Mouse (Mus musculus) heart, embryonic 16.5 days (tissue): ENCODE results near the gene Ece1. TPM values are rescaled to one million over a fixed set of nuclear protein-coding genes. Genes with fewer than 3 reads are reported as not detected.

Source experiments
- ATAC-seq: fragments of 200-750 bp; cut with Nextera tagmentation; replicated peaks from 2 replicates; pipeline ENCODE4 v1.8.0; 2017; ENCODE audit warnings: moderate number of reproducible peaks; ENCODE audit not compliant: insufficient read depth, low FRiP score; ENCODE audit errors: extremely low read depth
- H3K27ac ChIP-seq: fragments of 300-500 bp; sonication (generic); 2 replicates; pipeline ENCODE4 v1.5.1; 2014; ENCODE audit warnings: mild to moderate bottlenecking, low read length, control low read depth, moderate library complexity
- H3K27me3 ChIP-seq: fragments of 300-500 bp; sonication (generic); 2 replicates; pipeline ENCODE4 v1.6.1; 2014; ENCODE audit warnings: low read length, mixed read lengths; ENCODE audit not compliant: control insufficient read depth, insufficient read depth
- H3K36me3 ChIP-seq: fragments of 300-500 bp; sonication (generic); 2 replicates; pipeline ENCODE4 v1.6.1; 2014; ENCODE audit not compliant: control insufficient read depth, insufficient read depth
- H3K4me1 ChIP-seq: fragments of 300-500 bp; sonication (generic); 2 replicates; pipeline ENCODE4 v1.6.1; 2014; ENCODE audit warnings: low read length, mixed read lengths; ENCODE audit not compliant: control insufficient read depth, insufficient read depth
- H3K4me2 ChIP-seq: fragments of 300-500 bp; sonication (generic); 2 replicates; pipeline ENCODE4 v1.6.1; 2014; ENCODE audit warnings: low read depth, mild to moderate bottlenecking, control low read depth, low read length
- H3K4me3 ChIP-seq: fragments of 300-500 bp; sonication (generic); 2 replicates; pipeline ENCODE4 v1.5.1; 2014; ENCODE audit warnings: mild to moderate bottlenecking, control low read depth, low read length
- H3K9ac ChIP-seq: fragments of 300-500 bp; sonication (generic); 2 replicates; pipeline ENCODE4 v1.6.1; 2014; ENCODE audit warnings: low read length, control low read depth
- H3K9me3 ChIP-seq: fragments of 300-500 bp; sonication (generic); replicated peaks from 2 replicates; pipeline ENCODE4 v1.6.1; 2016; ENCODE audit warnings: low read length; ENCODE audit not compliant: control insufficient read depth
- WGBS: fragments of 180-500 bp; shearing (Covaris S2); extraction: QIAGEN DNeasy Blood & Tissue Kit; methylation state at CpG from one replicate; pipeline ENCODE4 v1.1.7; 2014; 5-methylcytosine and 5-hydroxymethylcytosine counted together
- polyA plus RNA-seq: library from polyadenylated mRNA; unstranded; fragments of >200 nt; fragmentation: Nextera tagmentation; extraction: Ambion mirVana; gene quantifications from 2 replicates; pipeline ENCODE4 v1.2.1, GENCODE M21; 2015

Gene Ece1
- polyA plus RNA-seq, 1 experiment from 2014 or later = 69.2 TPM

DNA sequence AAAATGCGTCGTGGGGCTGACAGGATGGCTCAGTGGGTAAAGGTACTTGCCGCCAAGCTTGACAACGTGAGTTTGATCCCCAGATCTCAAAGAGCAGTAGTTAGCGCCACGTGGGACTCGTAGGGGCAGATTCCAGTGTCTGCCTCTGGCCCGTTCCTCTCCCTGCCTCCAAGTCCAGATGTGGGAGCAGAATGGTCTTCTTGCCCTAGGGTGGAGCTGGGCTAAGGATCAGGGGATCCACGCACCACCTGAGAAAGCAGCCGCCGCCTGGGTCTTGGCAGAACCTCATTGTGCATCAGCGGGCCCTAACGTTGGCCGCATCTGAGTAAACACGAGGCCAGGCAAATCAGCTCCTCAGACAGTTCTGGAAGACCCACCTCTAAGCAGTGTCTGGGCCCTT lies 61.0 kb downstream of the Ece1 start:
- Histone ChIP-seq H3K27me3 (no peaks in the 10 kb centered on the region), H3K27ac (no peak overlapping the region), H3K9me3 (no peaks in the 10 kb centered on the region), H3K4me1 (peaks cover 32% of the 10 kb centered on the region), H3K4me3 (no peak overlapping the region), H3K9ac (no peak overlapping the region), H3K4me2 (no peak overlapping the region), H3K36me3 (0 out of 2 replicates have a peak, but pooled peaks cover 2% of the 10 kb centered on the region)
- WGBS = 89% methylated on average over 15 of the region's 15 CpGs
- no peak for ATAC-seq

DNA sequence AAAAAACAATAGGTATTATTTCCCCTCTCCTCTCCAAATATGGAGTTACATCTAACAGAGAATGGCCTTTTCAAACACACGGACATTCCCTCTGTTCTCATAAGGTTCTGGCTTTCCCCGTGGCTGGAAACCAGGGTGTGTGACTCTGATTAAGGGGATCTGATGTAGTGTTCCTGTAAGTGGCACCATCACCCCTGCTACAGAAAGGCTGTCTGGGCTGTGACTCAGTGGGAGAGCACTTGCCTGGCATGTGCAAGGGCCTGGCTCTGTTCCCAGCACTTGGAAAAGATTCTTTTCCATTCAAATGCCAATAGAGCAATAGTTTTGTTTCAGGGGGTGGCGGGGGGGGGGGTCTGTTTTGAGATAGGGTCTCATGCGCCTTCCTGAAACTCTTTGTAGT lies 63.1 kb downstream of the Ece1 start:
- 56% methylated on average over 4 of the region's 4 CpGs for WGBS
- no peak for ATAC-seq
- H3K4me3 ChIP-seq = no peak overlapping the region
- H3K4me2 ChIP-seq = no peak overlapping the region
- H3K27me3 ChIP-seq = no peaks in the 10 kb centered on the region
- peak overlapping the region; percentile 12; the same call in 1 of the 2 replicates for H3K27ac ChIP-seq
- peaks cover 36% of the 10 kb centered on the region for H3K4me1 ChIP-seq
- no peak overlapping the region for H3K9ac ChIP-seq
- H3K36me3 ChIP-seq = peaks cover 8% of the 10 kb centered on the region; the same call in 1 of the 2 replicates
- no peaks in the 10 kb centered on the region for H3K9me3 ChIP-seq

DNA sequence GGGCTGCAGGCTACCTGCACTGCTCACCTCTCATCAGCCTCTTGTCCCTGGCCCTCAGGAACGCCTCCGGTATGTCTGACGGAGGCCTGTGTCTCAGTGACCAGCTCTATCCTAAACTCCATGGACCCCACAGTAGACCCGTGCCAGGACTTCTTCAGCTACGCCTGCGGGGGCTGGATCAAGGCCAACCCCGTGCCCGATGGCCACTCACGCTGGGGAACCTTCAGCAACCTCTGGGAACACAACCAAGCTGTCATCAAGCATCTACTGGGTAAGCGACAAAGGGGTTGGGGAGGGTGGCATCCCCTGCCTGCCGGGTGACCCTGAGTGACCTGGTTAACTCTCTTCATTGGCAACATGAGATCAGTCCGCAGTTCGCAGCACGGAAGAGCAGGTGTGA lies 64.1 kb downstream of the Ece1 start:
- Histone ChIP-seq H3K27me3 (no peaks in the 10 kb centered on the region), H3K36me3 (peaks cover 8% of the 10 kb centered on the region; the same call in 1 of the 2 replicates), H3K27ac (no peak overlapping the region), H3K4me2 (no peak overlapping the region), H3K4me1 (peaks cover 45% of the 10 kb centered on the region), H3K4me3 (no peak overlapping the region), H3K9ac (no peak overlapping the region), H3K9me3 (no peaks in the 10 kb centered on the region)
- ATAC-seq = no peak
- WGBS = 47% methylated on average over 14 of the region's 14 CpGs

DNA sequence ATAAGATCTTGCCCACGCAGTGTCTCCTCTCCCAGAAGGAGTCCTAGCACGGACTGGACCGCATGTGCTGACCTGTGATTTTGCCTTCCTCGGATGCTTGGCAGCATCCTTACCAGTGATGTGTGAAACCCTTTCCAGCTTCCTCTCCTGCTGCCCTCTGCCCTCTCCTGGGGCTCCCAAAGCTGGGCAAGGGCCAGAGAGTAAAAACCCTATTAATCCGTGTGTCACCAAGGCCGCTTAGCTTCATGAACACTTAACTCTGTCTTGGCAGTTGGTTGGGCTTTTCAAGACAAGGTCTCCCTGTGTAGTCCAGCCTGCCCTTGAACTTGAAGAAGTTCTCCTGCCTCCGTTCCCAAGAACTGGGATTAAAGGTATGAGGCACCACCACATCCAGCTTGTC lies 65.1 kb downstream of the Ece1 start:
- Histone ChIP-seq H3K27ac (no peak overlapping the region), H3K4me1 (peaks cover 54% of the 10 kb centered on the region)
- no peak for ATAC-seq

DNA sequence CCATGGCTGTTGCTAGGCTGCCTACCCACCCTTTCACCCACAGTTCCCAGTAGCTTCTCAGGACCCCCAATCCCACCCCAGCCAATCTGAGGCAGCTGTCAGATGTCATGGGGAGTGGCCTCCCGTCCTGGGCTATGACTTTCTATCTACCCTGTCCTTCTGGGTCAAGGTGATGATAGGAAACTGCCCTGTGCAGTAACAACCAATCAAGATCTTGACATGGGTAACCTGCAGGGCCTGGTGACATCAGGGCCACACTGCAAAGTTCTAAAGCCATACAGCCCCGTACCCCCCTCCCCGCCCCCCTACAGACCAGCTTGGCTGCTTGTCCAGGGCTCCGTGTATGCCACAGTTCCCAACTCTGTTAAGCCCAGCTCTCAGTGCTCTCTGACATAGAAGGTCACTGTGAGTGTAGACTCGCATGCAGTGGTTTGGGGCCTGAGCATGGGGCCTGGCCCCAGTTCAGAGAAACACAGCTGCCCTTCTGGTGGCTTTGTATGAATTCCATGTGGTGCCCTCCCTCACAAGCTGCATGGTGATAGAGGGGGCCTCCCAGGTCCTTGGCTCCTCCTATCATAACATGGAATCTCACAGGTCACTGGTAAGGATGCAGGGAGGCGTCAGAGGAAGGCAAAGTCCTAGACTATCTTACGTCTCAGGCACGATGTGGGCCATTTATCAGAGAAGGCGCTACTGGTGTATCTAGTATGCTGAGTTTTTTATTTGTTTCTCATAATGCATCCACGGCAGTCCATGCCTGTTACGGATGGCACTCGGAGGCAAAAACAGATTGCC lies 65.9 kb downstream of the Ece1 start:
- Histone ChIP-seq H3K27ac (no peak overlapping the region), H3K4me1 (peaks cover 61% of the 10 kb centered on the region), H3K36me3 (peaks cover 8% of the 10 kb centered on the region; the same call in 1 of the 2 replicates), H3K4me2 (no peak overlapping the region), H3K9me3 (no peaks in the 10 kb centered on the region), H3K27me3 (no peaks in the 10 kb centered on the region), H3K9ac (no peak overlapping the region), H3K4me3 (no peak overlapping the region)
- 79% methylated on average over 12 of the region's 12 CpGs for WGBS
- no peak for ATAC-seq

More for the DNA sequence above, 65.1 kb downstream of the Ece1 start:
- Histone ChIP-seq H3K36me3 (peaks cover 8% of the 10 kb centered on the region; the same call in 1 of the 2 replicates), H3K9ac (no peak overlapping the region), H3K4me3 (no peak overlapping the region), H3K4me2 (no peak overlapping the region), H3K27me3 (no peaks in the 10 kb centered on the region), H3K9me3 (no peaks in the 10 kb centered on the region)
- WGBS = 64% methylated on average over 7 of the region's 7 CpGs

DNA sequence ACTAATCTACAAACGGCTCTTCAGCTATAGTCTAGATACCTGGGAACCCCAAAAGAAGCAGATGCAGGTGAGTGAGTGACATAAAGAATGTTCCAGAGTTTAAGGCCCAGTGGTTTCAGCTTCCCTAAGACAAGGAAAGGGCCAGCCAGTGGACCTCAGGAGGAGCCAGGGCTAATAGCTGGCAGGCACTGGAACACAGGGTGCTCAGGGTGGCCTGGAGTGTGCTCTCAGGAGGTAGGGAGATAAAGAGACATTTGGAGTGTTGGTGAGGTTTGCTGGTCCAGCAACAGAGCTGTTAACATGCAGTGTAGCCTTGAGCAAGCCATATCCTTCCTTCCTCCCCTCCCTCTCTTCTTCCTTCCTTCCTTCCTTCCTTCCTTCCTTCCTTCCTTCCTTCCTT lies 66.8 kb downstream of the Ece1 start:
- Histone ChIP-seq H3K4me3 (no peak overlapping the region), H3K9me3 (no peaks in the 10 kb centered on the region), H3K4me2 (no peak overlapping the region), H3K4me1 (peaks cover 65% of the 10 kb centered on the region), H3K27me3 (no peaks in the 10 kb centered on the region), H3K27ac (no peak overlapping the region; the same call in 1 of the 2 replicates), H3K9ac (no peak overlapping the region), H3K36me3 (peaks cover 8% of the 10 kb centered on the region; the same call in 1 of the 2 replicates)
- no peak for ATAC-seq
- 72% methylated on average over 1 of the region's 1 CpGs for WGBS

DNA sequence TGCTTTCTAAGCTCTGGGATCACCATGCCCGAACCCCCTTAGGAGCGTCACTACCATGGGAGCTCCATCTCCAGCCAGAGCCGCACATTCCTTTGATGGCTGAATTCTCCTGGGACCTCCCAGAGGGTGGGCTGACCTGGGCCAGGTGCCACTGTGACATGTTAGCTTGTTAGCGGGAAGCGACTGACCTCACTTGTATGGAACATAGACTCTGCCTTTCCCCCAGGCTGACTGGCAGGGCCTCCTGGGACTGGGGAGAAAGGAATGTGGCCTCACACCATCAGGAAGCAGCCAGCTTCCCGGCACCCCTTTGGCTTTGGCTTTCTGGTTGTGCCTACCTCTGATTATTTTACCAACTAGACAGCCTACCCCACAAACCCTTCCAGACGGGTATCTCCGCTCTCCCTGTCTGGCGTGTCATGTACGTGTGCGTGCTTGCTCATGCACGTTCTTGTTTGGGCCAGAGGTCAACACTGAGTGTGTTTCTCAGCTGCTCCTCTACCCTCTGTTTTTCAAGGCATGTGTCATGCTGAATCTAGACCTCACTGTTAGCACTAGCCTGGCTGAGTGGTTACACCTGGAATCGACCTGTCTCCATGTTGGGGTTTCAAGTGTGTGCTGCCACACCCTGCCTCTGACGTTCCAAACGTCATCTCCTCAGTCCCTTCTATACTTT lies 67.4 kb downstream of the Ece1 start:
- Histone ChIP-seq H3K4me2 (no peak overlapping the region), H3K27ac (peak overlapping the region; percentile 86), H3K9me3 (no peaks in the 10 kb centered on the region), H3K4me1 (peaks cover 65% of the 10 kb centered on the region), H3K36me3 (peaks cover 8% of the 10 kb centered on the region; the same call in 1 of the 2 replicates), H3K27me3 (no peaks in the 10 kb centered on the region), H3K4me3 (no peak overlapping the region), H3K9ac (no peak overlapping the region)
- WGBS = 60% methylated on average over 15 of the region's 15 CpGs
- ATAC-seq = no peak

DNA sequence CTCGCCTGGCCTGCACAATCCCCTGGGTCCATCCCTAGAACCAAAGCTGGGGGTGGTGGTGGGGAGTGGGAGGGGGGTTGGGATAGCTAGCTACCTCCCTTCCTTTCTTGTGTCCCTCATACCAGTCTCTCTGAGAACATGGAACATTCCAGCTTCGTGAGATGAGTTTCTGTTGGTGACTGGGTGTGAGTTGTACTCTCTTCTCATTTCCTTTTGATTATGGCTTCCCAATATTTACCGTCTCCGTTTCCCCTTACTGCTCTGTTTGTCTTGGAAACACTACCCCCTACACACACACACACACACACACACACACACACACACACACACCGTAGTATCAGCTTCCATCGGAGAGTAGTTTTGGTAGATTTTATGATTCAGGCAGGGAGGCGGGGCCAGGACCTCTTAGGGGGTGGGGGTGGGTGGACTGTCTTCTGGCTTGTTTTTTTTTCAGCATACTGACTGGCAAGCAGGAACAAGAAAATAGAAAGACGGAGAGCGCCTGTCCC lies 68.5 kb downstream of the Ece1 start:
- peak overlapping the region; percentile 86 for H3K27ac ChIP-seq
- no peaks in the 10 kb centered on the region for H3K9me3 ChIP-seq
- peaks cover 65% of the 10 kb centered on the region for H3K4me1 ChIP-seq
- 21% methylated on average over 9 of the region's 9 CpGs for WGBS
- peaks cover 11% of the 10 kb centered on the region; the same call in 1 of the 2 replicates for H3K36me3 ChIP-seq
- H3K27me3 ChIP-seq = no peaks in the 10 kb centered on the region
- 0 out of 2 replicates have a peak overlapping the region, but pooled peaks have one; percentile 3 for H3K9ac ChIP-seq
- no peak overlapping the region for H3K4me3 ChIP-seq
- peak overlapping the region; percentile 57 for H3K4me2 ChIP-seq
- ATAC-seq = peak; percentile 2; the same call in 1 of the 2 replicates
